Mouse (Mus musculus) CH12.LX (cell line): Measurements from ENCODE around the gene Mdga1. TPM values are rescaled to one million over a fixed set of nuclear protein-coding genes. Genes with fewer than 3 reads are reported as not detected.

Experiments used
- DNase-seq: peaks from one replicate; pipeline ENCODE4 v3.0.0-alpha.2; 2013; ENCODE audit errors: extremely low read depth
- H3K27ac ChIP-seq: 2 replicates; pipeline ENCODE4 v1.5.1; 2012; ENCODE audit warnings: low read depth, mild to moderate bottlenecking, control low read depth, moderate library complexity; ENCODE audit not compliant: insufficient read depth
- H3K27me3 ChIP-seq: replicated peaks from 2 replicates; pipeline ENCODE3; 2012; ENCODE audit warnings: inconsistent platforms
- H3K36me3 ChIP-seq, 2 experiments: replicated peaks in 1 of 2; 2 replicates each; pipeline versions ENCODE3 to v1.6.1; 2012; ENCODE audit warnings: inconsistent platforms in 1 of 2, low read length in 1 of 2, mild to moderate bottlenecking in 1 of 2, mixed read lengths in 1 of 2, moderate library complexity in 1 of 2; ENCODE audit not compliant: control insufficient read depth in 1 of 2, insufficient read depth in 1 of 2
- H3K4me1 ChIP-seq, 2 experiments: 2 replicates each; pipeline ENCODE4 v1.6.1; 2012; ENCODE audit warnings: inconsistent platforms in 1 of 2, moderate library complexity in 1 of 2; ENCODE audit not compliant: insufficient read depth in 2 of 2, control insufficient read depth in 1 of 2
- H3K4me2 ChIP-seq: 2 replicates; pipeline ENCODE4 v1.6.1; 2012; ENCODE audit warnings: low read depth, mild to moderate bottlenecking, control low read depth; ENCODE audit not compliant: poor library complexity, insufficient read depth, severe bottlenecking
- H3K4me3 ChIP-seq, 3 experiments: fragments of 150-350 bp in 1 of 3; sonication (generic) in 1 of 3; replicated peaks in 1 of 3; 2 replicates each; pipeline versions ENCODE3 to v1.5.1; 2011 to 2012; ENCODE audit warnings: low read depth in 2 of 3, low read length in 2 of 3, mild to moderate bottlenecking in 2 of 3, moderate library complexity in 2 of 3, control low read depth in 1 of 3, improper control_type of control experiment in 1 of 3, inconsistent platforms in 1 of 3, mixed read lengths in 1 of 3; ENCODE audit not compliant: poor library complexity in 1 of 3
- H3K79me2 ChIP-seq: replicated peaks from 2 replicates; pipeline ENCODE4 v1.6.1; 2012; ENCODE audit warnings: mild to moderate bottlenecking, moderate library complexity; ENCODE audit not compliant: control insufficient read depth, poor library complexity, insufficient read depth, severe bottlenecking; ENCODE audit errors: extremely low read depth
- H3K9ac ChIP-seq: 2 replicates; pipeline ENCODE4 v1.6.1; 2012; ENCODE audit warnings: low read depth, mild to moderate bottlenecking, control low read depth, moderate library complexity; ENCODE audit not compliant: insufficient read depth
- H3K9me3 ChIP-seq: replicated peaks from 2 replicates; pipeline ENCODE3; 2012; ENCODE audit warnings: low read length, inconsistent platforms, mixed read lengths
- CTCF ChIP-seq, 2 experiments: IDR thresholded peaks in 1 of 2; conservative IDR thresholded peaks in 1 of 2; 2 replicates each; pipeline ENCODE4 v1.5.1; 2011 to 2012; ENCODE audit warnings: low read depth in 2 of 2, low read length in 2 of 2, improper control_type of control experiment in 1 of 2, inconsistent platforms in 1 of 2, mild to moderate bottlenecking in 1 of 2, moderate library complexity in 1 of 2
- ETS1 ChIP-seq: conservative IDR thresholded peaks from 2 replicates; pipeline ENCODE4 v1.6.1; 2012; ENCODE audit warnings: low read depth, mild to moderate bottlenecking, inconsistent platforms, low read length, improper control_type of control experiment, moderate library complexity
- GABPA ChIP-seq: IDR thresholded peaks from 2 replicates; pipeline ENCODE4 v1.6.1; 2012; ENCODE audit warnings: low read depth, low read length, improper control_type of control experiment, inconsistent platforms; ENCODE audit not compliant: insufficient replicate concordance
- HCFC1 ChIP-seq: IDR thresholded peaks from 2 replicates; pipeline ENCODE4 v1.6.1; 2012; ENCODE audit warnings: low read depth, mild to moderate bottlenecking, inconsistent platforms, low read length, improper control_type of control experiment
- JUN ChIP-seq: IDR thresholded peaks from 2 replicates; pipeline ENCODE4 v1.6.1; 2011; ENCODE audit warnings: low read depth, mild to moderate bottlenecking, low read length, improper control_type of control experiment, moderate library complexity; ENCODE audit not compliant: insufficient read depth
- KAT2A ChIP-seq: IDR thresholded peaks from 2 replicates; pipeline ENCODE4 v1.6.1; 2012; ENCODE audit warnings: low read length, improper control_type of control experiment, inconsistent platforms; ENCODE audit not compliant: insufficient replicate concordance
- MAZ ChIP-seq: IDR thresholded peaks from 2 replicates; pipeline ENCODE4 v1.6.1; 2012; ENCODE audit warnings: low read depth, mild to moderate bottlenecking, inconsistent platforms, low read length, improper control_type of control experiment, moderate library complexity
- NRF1 ChIP-seq: IDR thresholded peaks from 2 replicates; pipeline ENCODE4 v1.6.1; 2014; ENCODE audit warnings: low read depth, mild to moderate bottlenecking, inconsistent platforms, low read length, improper control_type of control experiment, moderate library complexity
- PAX5 ChIP-seq: IDR thresholded peaks from 2 replicates; pipeline ENCODE4 v1.6.1; 2012; ENCODE audit warnings: low read length, inconsistent platforms, mixed read lengths
- SIN3A ChIP-seq: IDR thresholded peaks from 2 replicates; pipeline ENCODE4 v1.6.1; 2012; ENCODE audit warnings: low read length, improper control_type of control experiment, inconsistent platforms
- TBP ChIP-seq: conservative IDR thresholded peaks from 2 replicates; pipeline ENCODE4 v1.6.1; 2011; ENCODE audit warnings: low read depth, low read length, improper control_type of control experiment
- TCF12 ChIP-seq: IDR thresholded peaks from 2 replicates; pipeline ENCODE4 v1.6.1; 2014; ENCODE audit warnings: low read depth, mild to moderate bottlenecking, inconsistent platforms, low read length, improper control_type of control experiment
- ZC3H11A ChIP-seq: IDR thresholded peaks from 2 replicates; pipeline ENCODE4 v1.6.1; 2012; ENCODE audit warnings: low read depth, mild to moderate bottlenecking, inconsistent platforms, low read length, improper control_type of control experiment
- ZMIZ1 ChIP-seq: IDR thresholded peaks from 2 replicates; pipeline ENCODE4 v1.6.1; 2012; ENCODE audit warnings: low read depth, mild to moderate bottlenecking, inconsistent platforms, low read length, improper control_type of control experiment
- ZNF384 ChIP-seq: IDR thresholded peaks from 2 replicates; pipeline ENCODE4 v1.6.1; 2012; ENCODE audit warnings: low read depth, low read length, improper control_type of control experiment, inconsistent platforms
- dilution Hi-C: fragments of 300-500 bp; cut with MboI; formaldehyde crosslinking; loops from 2 replicates; pipeline ENCODE4 v1.14.3; 2020; ENCODE audit warnings: low sequenced_read_pairs; ENCODE audit not compliant: extremely low pct_unique_long_range_greater_than_20kb, extremely low pct_ligation_motif_present
- in situ Hi-C: fragments of 300-500 bp; cut with MboI; formaldehyde crosslinking; loops from 3 replicates; pipeline ENCODE4 v1.14.3; 2019; ENCODE audit warnings: low sequenced_read_pairs, low pct_ligation_motif_present, low pct_unique_long_range_greater_than_20kb, mixed read lengths
- polyA plus RNA-seq: library from polyadenylated mRNA; unstranded; fragments of >175 nt; gene quantifications from 2 replicates; pipeline ENCODE4 v1.2.1, GENCODE M21; 2012; ENCODE audit warnings: low read depth; ENCODE audit not compliant: insufficient read length
- total RNA-seq, 2 experiments: library from RNA; depleted of rRNA; stranded (reverse); fragments of 300-350 nt in 1 of 2; fragments of >200 nt in 1 of 2; gene quantifications; 2 replicates each; pipeline ENCODE4 v1.2.3; 2012 to 2014

The Mdga1 gene
- total and polyA plus RNA-seq, 3 experiments = 0.29 to 0.39 (median 0.38) TPM

DNA sequence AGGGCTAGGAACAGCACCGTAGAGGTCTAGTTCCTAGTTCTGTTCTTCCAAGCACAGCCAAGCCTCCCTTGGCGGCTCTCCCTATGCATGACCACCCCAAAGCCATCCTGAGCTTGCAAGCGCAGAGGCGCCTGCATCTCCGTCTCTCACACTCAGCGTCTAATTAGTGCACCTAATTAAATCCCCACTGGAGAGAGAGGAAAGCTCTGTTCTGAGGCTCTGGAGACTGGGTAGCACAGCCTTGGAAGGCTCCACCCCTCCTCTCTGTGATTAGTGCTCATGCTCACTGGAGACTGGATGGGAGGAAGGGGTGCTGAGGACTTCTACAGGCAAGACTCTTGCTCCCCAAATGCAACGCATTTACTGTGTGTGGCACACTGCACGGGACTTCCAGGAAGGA is 191.9 kb downstream of the Mdga1 start:
- no peaks in the 10 kb centered on the region for H3K27me3 ChIP-seq
- H3K4me3 ChIP-seq = no peak overlapping the region
- dilution Hi-C loops = loop anchor here (25.0 kb wide), 1 partner anchor 109 kb away; no protein-coding TSS in a partner anchor

More for the DNA sequence above, 191.9 kb downstream of the Mdga1 start:
- no peak for DNase-seq
- no peak for TF ChIP-seq KAT2A
- no peak for TF ChIP-seq ZC3H11A
- TF ChIP-seq ZNF384 = no peak
- no peak for TF ChIP-seq NRF1
- TF ChIP-seq HCFC1 = no peak
- TF ChIP-seq CTCF (conservative IDR thresholded peaks at IDR 0.05 in 1 of 2, IDR thresholded peaks at IDR 0.05 in 1 of 2; ENCODE audit: low read depth in 2 of 2, low read length in 2 of 2) = no peak
- no peak for TF ChIP-seq PAX5
- no peak for TF ChIP-seq ZMIZ1
- TF ChIP-seq TCF12 = no peak
- TF ChIP-seq MAZ = no peak
- no peak for TF ChIP-seq TBP
- no peak for TF ChIP-seq JUN
- no peak for TF ChIP-seq GABPA
- TF ChIP-seq ETS1 = no peak
- no peak for TF ChIP-seq SIN3A
- Histone ChIP-seq H3K9ac (no peak overlapping the region), H3K9me3 (no peaks in the 10 kb centered on the region), H3K27ac (no peak overlapping the region), H3K4me2 (no peak overlapping the region), H3K36me3 (no peaks in the 10 kb centered on the region), H3K79me2 (no peaks in the 10 kb centered on the region), H3K4me1 (no peaks in the 10 kb centered on the region)
- in situ Hi-C loops = no loop called here

Other genes with a start within 250 kb of the Mdga1 start
- gene Zfand3, start 34.6 kb upstream of the Mdga1 start, total RNA-seq (2012; rRNA removed) = 15.1 and 23.2 TPM in 2 replicates
- 18.0 and 23.5 TPM in 2 replicates for gene Zfand3, start 34.6 kb upstream of the Mdga1 start, total RNA-seq (2014; rRNA removed)
- gene Zfand3, start 34.6 kb upstream of the Mdga1 start, polyA plus RNA-seq = 33.7 and 44.0 TPM in 2 replicates